Mouse (Mus musculus) olfactory bulb, adult 2 months (tissue): ENCODE results near the gene Efs.

ENCODE experiments used
- CTCF ChIP-seq: fragments of 200-500 bp; IDR thresholded peaks from 2 replicates; pipeline ENCODE4 v1.5.1; 2012; ENCODE audit warnings: low read depth, mild to moderate bottlenecking, low read length, moderate library complexity; ENCODE audit not compliant: insufficient read depth
- POLR2A ChIP-seq: fragments of 200-500 bp; IDR thresholded peaks from 2 replicates; pipeline ENCODE4 v1.6.1; 2012; ENCODE audit warnings: mild to moderate bottlenecking, low read depth, low read length, moderate library complexity; ENCODE audit not compliant: insufficient read depth

- TF ChIP-seq CTCF = no peak
- no peak for TF ChIP-seq POLR2A
These were observed 42.4 kb upstream of the Efs start for GRCm38 (mm10) chr14:54968344-54968743.
